Mouse (Mus musculus): ENCODE measurements around the gene Eng. TPM values are rescaled to one million over a fixed set of nuclear protein-coding genes. Genes with fewer than 3 reads are reported as not detected.

The Eng gene
- total RNA-seq, 2 experiments from 2014 or later = 96.0 to 97.8 TPM

DNA sequence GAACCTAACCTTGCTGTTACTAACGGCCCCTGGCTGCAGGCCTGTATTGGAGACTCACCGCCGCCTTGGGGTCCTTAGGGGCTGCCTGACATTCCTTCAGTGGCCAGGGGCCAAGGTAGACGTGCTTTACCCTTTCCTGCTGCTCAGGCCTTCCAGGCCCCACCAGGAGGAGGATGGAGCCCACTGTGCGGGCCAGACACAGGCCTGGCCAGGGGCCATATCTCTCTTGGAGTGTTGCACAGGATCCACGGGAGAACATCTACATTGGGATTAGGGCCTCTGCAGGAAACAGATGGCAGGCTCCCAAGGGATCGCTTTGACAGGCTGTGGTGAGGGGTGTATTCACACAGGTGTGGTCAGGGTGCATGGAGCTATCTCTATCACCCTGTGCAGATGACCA lies 3.6 kb upstream of the Eng start:
- DNase-seq = peak in 1 of 2 experiments; percentile 42

DNA sequence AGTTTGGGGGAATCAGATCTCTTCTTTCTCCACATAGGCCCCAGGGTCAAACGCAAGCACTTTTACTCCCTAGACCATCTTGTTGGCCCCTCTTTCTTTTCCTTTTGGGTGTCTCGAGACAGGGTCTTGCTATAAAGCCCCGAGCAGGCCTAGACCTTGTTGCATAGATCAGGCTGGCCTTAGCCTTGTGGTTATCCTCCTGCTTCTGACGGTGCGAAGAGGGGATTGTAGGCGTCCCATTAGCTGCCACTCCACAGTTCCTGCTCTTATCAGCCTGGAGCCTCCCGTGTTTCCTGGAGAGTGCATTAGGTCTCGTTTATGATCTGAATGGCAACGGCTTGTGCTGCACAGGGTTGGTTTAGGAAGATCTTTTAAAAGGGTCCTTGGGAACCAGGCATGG lies 2.3 kb upstream of the Eng start:
- DNase-seq = no peak

DNA sequence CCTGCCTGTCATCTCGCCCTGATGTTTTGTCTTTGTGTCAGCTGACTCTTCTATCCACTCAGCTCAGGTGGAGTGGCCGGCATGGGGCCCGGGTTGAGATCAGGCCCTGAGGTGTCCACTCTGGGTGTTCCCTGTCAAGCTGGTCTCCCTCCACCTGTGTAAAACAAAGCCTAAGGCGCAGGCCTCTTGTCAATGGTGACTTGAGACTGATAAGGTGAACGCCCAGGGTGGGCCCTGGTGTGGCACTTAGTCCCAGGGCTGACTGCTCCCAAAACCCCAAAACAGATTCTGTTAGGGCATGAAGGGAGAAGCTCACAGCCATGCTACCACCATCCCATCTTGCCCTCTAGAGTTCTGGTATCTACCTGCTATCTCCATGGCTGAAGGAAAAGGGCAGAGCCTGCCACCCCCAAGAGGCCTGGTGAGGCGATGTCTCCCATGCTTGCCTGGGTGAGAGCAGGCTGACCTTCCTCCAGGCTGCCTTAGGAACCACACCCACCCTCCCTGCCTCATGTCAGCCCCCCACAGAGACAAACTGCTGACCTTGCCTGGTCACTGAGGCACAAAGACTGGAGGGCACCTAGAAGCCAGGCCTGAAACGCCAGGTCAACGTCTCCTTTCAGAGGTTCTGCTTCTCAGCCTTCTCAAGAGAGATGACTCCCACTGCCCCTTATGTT lies 1.5 kb upstream of the Eng start:
- DNase-seq = no peak

DNA sequence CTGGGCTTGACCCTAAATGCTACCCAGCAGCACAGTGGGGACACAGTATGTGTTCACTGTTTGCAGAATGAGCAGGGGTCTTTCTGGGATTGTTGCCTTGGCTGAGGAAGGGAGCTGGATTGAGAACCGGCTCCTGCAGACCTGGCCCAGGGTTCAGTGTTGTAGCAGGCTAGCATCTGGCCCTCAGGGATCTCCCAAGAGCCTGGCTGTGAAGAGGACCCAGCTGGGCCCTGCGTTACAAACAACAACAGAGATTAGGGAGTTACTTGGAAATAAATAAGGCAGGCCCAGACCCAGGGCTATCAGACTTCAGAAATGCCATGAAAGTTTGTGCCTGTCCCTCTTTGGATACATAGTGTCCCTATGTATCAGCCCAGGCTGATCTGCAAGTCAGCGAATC lies 748 bp upstream of the Eng start:
- no peak for DNase-seq

DNA sequence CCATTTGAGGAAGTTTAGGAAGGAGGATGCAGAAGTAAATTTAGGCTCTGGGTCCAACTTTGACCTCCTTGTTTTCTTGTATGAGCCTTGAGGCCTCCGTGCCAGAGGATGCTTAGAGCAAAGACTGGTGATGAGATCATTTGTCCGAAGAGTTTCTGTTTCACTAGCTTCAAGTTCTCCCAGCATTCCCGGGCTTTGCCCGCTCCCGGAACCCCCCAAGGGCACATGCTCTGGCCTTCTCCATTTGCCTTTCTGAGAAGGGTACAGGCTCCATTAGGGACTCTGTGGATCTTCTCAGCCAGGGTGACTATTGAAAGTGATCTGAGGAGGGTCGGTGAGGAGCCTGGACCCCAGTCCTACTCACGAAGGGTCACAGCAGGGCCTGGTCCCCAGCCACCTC lies 971 bp downstream of the Eng start:
- DNase-seq = no peak

DNA sequence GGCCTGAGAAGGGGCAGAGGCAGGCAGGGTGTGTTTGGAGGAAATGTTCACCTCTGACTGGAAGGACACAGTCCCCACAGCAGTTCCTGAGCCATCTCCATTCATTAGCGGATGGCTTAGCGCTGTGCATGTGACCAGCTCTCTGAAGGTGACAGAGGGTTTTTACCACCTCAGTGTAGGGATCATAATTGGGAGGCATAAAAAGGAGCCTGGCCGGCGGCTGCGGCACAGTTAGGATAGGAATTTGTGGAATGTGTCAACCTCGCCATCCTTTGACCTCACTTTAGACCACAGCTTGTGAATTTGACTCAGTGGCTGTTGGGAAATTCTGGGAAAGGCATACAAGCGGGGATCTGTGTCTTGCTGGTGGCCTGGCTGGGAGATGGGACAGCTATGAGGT lies 7.4 kb downstream of the Eng start:
- DNase-seq = no peak

DNA sequence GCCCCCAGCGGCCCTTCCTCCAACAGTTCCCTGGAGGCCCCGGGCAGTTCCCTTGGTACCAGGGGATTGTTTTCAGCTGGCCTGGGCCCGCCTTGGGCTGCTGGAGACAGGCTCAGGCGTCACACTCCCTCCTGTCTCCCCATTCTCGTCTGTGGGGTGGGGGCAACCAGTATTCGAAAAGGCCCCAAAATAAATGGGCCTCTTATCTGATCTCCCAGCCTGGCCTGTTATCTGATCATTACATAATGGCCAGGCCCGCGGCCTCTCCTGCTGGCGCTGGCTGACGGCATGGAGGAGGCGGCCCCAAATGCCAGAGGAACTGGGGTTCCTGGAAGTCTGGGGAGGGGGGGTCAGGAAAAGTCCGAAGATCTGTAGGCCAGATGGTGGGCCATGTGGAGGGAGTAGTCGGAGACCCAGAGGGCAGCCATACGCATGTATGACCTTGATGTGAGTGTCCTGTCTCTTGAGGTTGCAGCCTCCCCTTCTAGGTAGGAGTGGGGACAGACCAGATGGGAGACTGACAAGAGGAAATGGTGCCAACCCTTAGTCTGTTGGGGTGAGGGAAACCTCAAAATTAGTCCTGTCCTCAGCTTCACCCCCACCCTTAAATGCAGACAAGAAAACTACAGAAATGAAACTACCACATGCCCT lies 8.5 kb downstream of the Eng start:
- DNase-seq = peak; percentile 33 to 37

DNA sequence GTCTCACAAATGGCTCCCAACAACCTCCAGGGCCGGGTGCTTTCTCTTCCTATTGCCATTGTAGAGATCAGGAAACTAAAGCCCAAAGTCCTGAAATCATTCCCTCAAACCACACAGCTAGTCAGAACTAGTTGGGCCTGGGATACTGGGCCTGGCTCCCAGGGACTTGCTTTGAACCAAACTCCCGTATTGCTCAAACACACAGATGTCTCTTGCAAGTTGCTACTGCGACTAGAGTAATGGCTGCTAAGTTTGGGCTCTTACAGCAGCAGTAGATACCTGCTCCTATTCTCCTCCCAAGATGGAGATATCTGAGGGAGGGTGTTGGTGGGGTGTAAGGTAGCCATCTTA lies 9.0 kb downstream of the Eng start:
- no peak for DNase-seq

DNA sequence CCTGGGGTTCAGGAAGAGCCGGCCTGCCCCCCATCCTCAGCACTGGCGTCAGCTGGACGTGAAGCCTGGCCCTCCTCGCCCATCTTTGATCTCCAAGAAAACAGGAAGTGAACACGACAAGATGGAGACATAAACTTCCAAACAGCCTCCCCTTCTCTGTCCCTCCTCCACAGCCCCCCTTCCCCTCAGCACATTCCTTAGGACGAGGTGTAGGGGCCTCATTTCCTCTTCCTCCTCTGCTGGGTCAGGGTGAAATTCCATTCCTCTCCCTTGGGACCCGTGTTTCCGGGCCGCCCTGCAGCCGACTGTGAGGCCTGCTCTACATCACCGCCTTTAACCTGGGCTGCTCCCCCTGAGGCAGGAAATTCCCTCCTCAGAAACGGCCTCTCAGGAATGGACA lies 9.4 kb downstream of the Eng start:
- peak; percentile 68 to 77 for DNase-seq

DNA sequence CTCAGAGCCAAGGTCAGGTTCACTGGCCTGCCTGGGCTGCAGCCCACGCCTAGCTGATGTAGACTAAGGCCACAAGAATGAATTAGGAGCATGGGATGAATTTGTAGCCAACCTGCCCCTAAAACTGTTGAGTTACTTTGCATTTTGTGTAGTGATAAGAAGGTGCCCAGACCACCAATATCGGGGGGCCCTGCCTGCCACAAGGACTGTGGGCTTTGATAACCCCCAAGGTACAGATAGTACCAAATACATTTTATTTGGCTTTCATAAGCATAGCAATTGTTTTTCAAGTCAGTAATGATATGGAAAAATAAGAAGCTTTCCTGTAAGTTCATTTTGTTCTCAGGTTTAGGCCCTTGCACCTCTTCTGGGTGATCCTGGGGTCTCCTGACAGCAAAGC lies 12.5 kb downstream of the Eng start:
- DNase-seq = no peak

DNA sequence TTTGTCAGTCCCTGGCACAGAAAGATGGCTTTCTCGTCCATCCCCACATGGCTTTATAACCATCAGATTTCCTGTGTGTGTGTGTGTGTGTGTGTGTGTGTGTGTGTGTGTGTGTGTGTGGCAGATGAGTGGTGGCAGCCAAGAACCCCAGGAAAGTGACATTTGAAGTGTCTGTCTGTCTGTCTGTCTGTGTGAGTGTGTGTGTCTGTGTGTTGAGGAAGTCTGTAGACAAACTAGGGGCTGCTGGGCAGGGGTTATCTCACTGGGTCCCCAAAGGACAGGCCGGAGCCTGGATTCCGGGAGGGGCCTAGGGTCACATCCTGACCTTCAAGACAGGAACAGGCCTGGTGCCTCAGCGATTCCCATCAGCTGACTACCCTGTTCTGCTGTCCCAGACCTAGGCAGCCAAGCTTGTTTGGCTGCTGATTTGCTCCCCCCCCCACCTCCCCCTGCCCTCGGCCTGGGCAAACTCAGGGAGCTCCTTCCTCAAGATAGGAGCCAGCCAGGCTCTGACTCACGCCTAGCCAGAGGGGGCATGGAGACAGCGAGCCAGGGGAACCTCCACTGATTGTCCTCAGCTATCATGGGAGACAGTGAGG lies 15.2 kb downstream of the Eng start:
- peak; percentile 64 to 75 for DNase-seq

DNA sequence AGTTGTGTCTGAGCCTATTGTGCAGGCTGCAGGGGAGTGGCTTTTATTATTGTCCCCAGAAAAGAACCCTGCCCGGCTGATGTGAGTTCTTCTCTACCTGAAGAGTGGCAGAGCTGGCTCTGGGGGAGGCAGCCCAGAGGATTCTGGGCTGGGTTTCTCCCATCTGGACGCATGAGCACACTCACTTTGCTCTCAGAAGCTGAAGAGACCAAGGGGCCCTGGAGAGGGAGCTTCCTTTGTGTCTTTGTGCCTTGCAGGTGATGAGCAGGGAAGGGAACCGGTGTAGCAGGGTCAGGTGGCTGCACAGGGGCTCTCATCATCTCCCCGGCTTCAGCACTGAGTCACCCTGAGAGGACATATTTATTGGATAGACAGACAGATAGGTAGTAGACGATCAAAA lies 15.9 kb downstream of the Eng start:
- no peak for DNase-seq

DNA sequence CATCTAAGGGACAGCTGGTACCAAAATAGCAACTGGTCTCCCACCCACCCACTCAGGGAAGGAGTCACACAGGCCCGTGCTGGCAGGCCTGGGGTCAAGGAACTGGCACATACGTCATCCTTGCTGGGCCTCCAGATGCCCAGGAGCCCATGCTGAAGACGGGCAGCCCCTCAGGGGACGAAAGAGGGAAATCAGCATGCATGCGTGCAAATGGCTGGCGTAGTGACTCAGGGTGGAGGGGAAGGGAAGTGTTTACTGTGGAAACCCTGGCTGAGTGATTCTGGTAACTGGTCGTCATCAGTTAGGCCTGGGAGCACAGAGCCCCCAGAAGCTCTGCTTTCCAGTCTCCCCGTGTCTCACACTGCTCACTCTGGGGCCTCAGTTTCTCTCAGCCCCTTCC lies 18.9 kb downstream of the Eng start:
- no peak for DNase-seq

DNA sequence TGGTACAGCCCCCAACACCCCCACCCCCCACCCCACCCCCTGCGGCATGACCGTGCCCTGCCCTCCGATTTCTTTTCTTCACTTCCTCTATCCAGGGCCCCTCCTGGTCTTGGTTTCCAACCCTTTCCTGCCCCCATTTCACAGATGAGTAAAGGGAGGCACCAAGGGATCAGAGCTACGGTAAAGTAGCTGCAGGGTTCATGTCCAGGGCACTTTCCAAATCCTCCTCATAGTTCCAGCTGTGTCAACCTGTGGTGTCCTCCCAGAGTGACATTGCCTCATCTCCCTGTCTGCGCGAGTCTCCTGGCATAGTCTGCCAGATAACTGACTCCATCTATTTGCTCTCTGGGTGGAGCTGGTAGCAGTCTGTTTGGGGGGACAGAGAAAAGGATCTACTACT lies 19.5 kb downstream of the Eng start:
- DNase-seq = no peak

DNA sequence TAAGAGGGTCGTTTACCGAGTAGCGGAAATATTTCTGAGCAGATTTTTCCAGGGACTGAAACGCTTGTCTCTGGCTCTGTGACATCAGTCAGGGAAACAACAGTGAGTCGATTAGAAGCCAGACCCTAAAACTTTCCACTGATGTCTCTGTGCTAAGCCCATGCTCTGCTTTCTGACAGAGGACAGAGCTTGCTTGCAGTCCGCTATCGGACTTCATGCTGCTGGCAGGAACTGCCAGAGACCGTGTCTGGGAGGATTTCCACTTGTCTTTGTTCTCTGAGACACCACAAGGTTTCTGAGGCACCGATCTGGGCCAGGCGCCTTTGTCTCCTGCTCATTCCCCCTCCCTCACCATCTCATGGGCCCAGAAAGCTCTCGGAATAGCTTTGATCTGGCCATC lies 21.4 kb downstream of the Eng start:
- no peak for DNase-seq

DNA sequence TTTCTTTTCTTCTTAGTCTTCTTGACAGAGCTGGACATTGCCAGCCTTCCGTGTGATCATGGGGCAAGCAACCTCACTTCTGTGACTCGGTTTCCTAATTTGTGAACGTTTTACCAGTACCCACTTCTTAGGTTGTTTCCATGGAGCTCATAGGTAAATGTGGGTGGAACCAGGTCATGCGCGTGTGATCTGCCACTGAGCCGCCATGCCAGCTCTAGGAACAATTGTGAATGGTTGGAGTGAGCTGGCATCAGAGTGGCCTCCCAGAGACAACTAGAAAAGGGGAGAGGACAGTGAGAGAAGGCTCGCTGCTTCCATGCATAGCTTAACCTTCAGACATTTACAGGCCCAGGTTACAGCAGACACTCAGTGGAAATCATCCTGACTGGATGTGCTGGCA lies 21.8 kb downstream of the Eng start:
- DNase-seq = no peak

DNA sequence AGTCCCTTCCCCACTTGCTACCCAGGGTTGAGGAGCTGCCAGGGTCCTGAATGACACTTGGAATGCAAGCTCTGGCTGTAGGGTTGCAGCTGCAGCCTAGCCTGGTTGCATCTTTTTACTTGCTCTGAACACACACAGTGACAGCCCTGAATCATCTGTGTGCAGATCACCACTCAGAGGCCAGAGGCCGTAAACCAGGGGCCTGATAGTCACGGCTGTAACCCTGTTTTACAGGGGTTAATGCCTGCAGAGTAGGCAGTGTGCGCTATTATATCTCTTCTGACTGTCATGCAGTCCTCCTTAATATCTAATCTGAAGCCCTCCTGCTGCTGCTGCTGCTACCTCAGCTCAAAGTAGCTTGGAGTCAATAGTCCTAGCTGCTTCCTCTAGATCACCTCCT lies 23.5 kb downstream of the Eng start:
- DNase-seq = no peak

DNA sequence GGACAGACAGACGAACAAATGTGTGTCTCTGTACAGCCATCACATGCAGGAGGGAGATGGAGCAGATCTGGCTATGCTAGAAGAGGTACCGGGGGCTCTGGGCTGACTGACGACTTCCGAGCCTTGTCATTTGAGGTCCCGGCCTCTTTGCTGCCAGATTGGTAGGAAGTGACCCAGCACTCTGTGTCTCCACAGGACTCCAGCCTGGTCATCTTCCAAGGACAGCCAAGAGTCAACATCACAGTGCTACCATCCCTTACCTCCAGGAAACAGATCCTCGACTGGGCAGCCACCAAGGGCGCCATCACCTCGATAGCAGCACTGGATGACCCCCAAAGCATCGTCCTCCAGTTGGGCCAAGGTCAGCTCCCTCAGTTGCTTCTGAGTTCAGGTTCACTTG lies 24.8 kb downstream of the Eng start:
- no peak for DNase-seq

DNA sequence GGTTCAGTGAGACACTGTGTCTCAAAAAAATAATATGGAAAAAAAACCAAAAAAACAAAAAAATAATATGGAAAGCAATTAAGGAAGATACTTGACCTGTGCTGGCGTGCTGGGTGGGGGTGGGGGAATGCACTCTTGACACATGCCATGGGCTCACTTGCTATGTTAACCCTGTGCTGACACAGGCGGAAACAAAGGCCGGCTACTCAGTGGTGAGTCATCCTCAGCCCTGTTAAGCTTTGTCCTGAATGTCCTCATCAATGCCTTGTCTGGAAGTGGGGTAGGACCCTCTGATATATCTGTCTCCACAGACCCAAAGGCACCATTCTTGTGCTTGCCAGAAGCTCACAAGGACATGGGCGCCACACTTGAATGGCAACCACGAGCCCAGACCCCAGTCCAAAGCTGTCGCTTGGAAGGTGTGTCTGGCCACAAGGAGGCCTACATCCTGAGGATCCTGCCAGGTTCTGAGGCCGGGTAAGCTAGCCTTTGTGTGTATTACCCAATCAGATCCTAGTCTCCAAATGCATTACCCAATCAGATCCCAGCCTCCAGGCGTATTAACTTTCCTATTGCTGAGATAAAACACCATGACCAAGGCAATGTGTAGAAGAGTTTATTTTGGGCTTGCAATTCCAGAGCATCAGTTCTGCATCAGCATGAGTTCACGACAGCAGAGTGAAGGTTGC lies 25.7 kb downstream of the Eng start:
- DNase-seq = no peak

DNA sequence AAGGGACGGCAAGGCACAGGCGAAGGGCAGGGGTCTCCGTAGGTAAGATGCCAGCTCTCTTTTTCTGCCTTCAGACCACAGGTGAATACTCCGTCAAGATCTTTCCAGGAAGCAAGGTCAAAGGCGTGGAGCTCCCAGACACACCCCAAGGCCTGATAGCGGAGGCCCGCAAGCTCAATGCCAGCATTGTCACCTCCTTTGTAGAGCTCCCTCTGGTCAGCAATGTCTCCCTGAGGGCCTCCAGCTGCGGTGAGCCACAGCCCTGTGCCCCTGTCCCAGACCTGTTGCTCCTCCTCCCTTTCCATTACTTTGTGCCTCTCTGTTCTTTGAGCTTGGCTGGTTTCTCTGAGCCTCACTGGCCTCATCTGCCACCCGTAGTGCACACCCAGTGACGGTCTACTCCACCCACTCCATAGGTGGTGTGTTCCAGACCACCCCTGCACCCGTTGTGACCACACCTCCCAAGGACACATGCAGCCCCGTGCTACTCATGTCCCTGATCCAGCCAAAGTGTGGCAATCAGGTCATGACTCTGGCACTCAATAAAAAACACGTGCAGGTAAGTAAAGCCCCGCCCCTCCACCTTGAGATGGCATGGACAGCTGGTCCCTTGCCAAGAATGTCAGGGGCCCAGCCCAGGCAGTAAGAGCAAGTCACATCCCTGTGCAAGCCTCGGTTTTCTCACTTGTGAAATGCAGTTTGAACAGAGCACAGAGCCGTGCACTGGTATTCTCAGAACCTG lies 27.0 kb downstream of the Eng start:
- no peak for DNase-seq

DNA sequence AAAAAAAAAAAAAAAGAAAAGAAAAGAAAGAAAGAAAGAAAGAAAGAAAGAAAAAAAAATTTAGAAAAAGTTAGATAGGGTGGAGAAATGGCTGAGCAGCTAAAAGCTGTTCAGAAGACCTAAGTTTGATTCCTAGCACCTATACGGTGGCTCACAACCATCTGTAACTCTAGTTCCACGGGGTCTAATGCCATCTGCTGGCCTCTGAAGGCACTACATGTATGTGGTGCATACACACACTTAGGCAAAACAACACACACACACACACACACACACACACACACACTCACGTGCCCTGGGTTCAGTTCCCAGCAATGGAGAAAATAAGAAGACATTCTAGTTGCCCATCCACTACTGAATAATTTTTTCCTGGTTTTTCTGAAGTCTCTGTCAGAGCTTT lies 30.4 kb downstream of the Eng start:
- no peak for DNase-seq

DNA sequence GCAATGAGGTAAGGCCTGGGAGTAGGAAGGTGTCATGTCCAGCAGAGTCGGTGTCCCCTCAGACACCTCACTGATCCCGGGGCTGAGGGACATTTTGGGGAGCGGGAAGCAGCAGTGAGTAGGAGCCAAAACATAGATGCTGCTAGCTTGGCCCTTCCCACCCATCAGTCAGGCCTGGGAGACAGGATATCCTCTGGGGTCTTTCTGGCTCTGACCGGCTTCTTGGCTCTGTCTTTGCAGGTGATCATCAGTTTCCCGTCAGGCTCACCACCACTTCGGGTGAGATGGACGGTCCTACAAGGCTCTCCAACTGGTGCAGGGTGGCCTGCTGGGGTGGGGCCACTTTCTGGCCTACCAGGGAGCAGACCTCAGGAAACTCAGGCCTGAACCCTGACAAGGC lies 31.3 kb downstream of the Eng start:
- no peak for DNase-seq

DNA sequence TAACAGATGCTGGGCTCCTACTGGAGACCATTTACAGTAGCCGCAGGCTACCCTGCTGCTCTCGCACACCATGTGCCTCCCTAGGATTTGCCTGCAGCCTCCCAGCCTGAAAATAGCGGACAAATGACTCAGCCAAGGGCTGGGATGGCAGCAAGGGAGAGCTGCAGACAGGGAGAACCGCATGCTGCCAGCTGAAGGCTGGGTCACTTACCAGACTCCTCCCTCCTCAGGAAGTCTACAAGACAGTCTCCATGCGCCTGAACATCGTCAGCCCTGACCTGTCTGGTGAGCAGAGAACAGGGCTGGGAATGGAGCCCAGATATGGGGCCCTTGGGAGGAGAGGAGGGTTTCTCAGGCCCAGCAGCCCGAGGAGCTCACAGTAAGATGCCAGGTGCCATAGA lies 33.7 kb downstream of the Eng start:
- peak; percentile 79 to 82 for DNase-seq

Measured in adrenal gland, postnatal 36 days (tissue).